Mouse (Mus musculus): ENCODE measurements around the gene Map3k20. TPM values are rescaled to one million over a fixed set of nuclear protein-coding genes. Genes with fewer than 3 reads are reported as not detected.

The Map3k20 gene
- polyA plus RNA-seq, 1 experiment = 14.9 TPM

GRCm38 (mm10) chr2:72321591-72321990 lies 36.2 kb downstream of the Map3k20 start:
- no peak for DNase-seq (ENCODE audit: low read depth)

GRCm38 (mm10) chr2:72322681-72323353 lies 37.4 kb downstream of the Map3k20 start:
- DNase-seq (ENCODE audit: low read depth) = no peak

GRCm38 (mm10) chr2:72324436-72324835 lies 39.0 kb downstream of the Map3k20 start:
- no peak for DNase-seq (ENCODE audit: low read depth)

GRCm38 (mm10) chr2:72326491-72326890 lies 41.1 kb downstream of the Map3k20 start:
- DNase-seq (ENCODE audit: low read depth) = no peak

GRCm38 (mm10) chr2:72328435-72328834 lies 43.0 kb downstream of the Map3k20 start:
- peak; percentile 67 for DNase-seq (ENCODE audit: low read depth)

GRCm38 (mm10) chr2:72330955-72331481 lies 45.6 kb downstream of the Map3k20 start:
- peak; percentile 51 for DNase-seq (ENCODE audit: low read depth)

GRCm38 (mm10) chr2:72332067-72332466 lies 46.6 kb downstream of the Map3k20 start:
- DNase-seq (ENCODE audit: low read depth) = no peak

GRCm38 (mm10) chr2:72333210-72333609 lies 47.8 kb downstream of the Map3k20 start:
- DNase-seq (ENCODE audit: low read depth) = peak; percentile 87

- no peak for DNase-seq (ENCODE audit: low read depth)
These were observed 51.4 kb downstream of the Map3k20 start for GRCm38 (mm10) chr2:72336840-72337239.

- DNase-seq (ENCODE audit: low read depth) = no peak
These were observed 59.8 kb downstream of the Map3k20 start for GRCm38 (mm10) chr2:72345281-72345680.

- no peak for DNase-seq (ENCODE audit: low read depth)
These were observed 65.9 kb downstream of the Map3k20 start for GRCm38 (mm10) chr2:72351329-72351728.

- no peak for DNase-seq (ENCODE audit: low read depth)
These were observed 66.3 kb downstream of the Map3k20 start for GRCm38 (mm10) chr2:72351776-72352175.

- no peak for DNase-seq (ENCODE audit: low read depth)
These were observed 67.3 kb downstream of the Map3k20 start for GRCm38 (mm10) chr2:72352756-72353155.

- DNase-seq (ENCODE audit: low read depth) = no peak
These were observed 71.0 kb downstream of the Map3k20 start for GRCm38 (mm10) chr2:72356471-72356870.

GRCm38 (mm10) chr2:72361572-72361971 lies 76.1 kb downstream of the Map3k20 start:
- DNase-seq (ENCODE audit: low read depth) = no peak

GRCm38 (mm10) chr2:72363449-72363848 lies 78.0 kb downstream of the Map3k20 start:
- DNase-seq (ENCODE audit: low read depth) = no peak

GRCm38 (mm10) chr2:72365930-72366329 lies 80.5 kb downstream of the Map3k20 start:
- peak; percentile 45 for DNase-seq (ENCODE audit: low read depth)

GRCm38 (mm10) chr2:72366503-72366902 lies 81.1 kb downstream of the Map3k20 start:
- DNase-seq (ENCODE audit: low read depth) = peak; percentile 81

- no peak for DNase-seq (ENCODE audit: low read depth)
These were observed 82.4 kb downstream of the Map3k20 start for GRCm38 (mm10) chr2:72367850-72368249.

- DNase-seq (ENCODE audit: low read depth) = no peak
These were observed 83.7 kb downstream of the Map3k20 start for GRCm38 (mm10) chr2:72369140-72369600.

GRCm38 (mm10) chr2:72372136-72372535 lies 86.7 kb downstream of the Map3k20 start:
- DNase-seq (ENCODE audit: low read depth) = no peak

- DNase-seq (ENCODE audit: low read depth) = no peak
These were observed 88.6 kb downstream of the Map3k20 start for GRCm38 (mm10) chr2:72374076-72374475.

- DNase-seq (ENCODE audit: low read depth) = no peak
These were observed 90.4 kb downstream of the Map3k20 start for GRCm38 (mm10) chr2:72375877-72376276.

- no peak for DNase-seq (ENCODE audit: low read depth)
These were observed 91.5 kb downstream of the Map3k20 start for GRCm38 (mm10) chr2:72376946-72377345.
